Mouse (Mus musculus) small intestine, adult 2 months (tissue): Measurements from ENCODE around the gene Cyp4v3.

ENCODE experiments used
- CTCF ChIP-seq: fragments of 200-500 bp; IDR thresholded peaks from 2 replicates; pipeline ENCODE4 v1.5.1; 2012; ENCODE audit warnings: low read depth, mild to moderate bottlenecking, control low read depth, inconsistent platforms, low read length, moderate library complexity, mixed read lengths; ENCODE audit not compliant: insufficient replicate concordance, insufficient read length; ENCODE audit errors: extremely low read depth
- POLR2A ChIP-seq: fragments of 200-500 bp; IDR thresholded peaks from 2 replicates; pipeline ENCODE4 v1.6.1; 2012; ENCODE audit warnings: low read depth, mild to moderate bottlenecking, control low read depth, inconsistent platforms, low read length, moderate library complexity

- TF ChIP-seq CTCF (no peak), POLR2A (no peak)
These were observed 64.0 kb downstream of the Cyp4v3 start for GRCm38 (mm10) chr8:45269056-45269455.
